Comparison of ENCODE assay signal across 16 mouse cellular contexts in genomic region chr7:121934346-121934745, GRCm38 (mm10). TPM values are rescaled to one million over a fixed set of nuclear protein-coding genes. Genes with fewer than 3 reads are reported as not detected.
DNase-seq lines count a peak whose midpoint lies in the region; ATAC-seq and TF ChIP-seq lines count a peak whose summit lies in the region.
"Had no signal": no experiment of that assay in that cellular context is flagged by ENCODE, and none has a peak within 500 bp of the region (broad histone marks: within the 10 kb centered on the region; RNA-seq: fewer than 3 reads in every experiment).

No protein-coding gene starts in this region.

- ATAC-seq in kidney, postnatal 0 days (replicated peaks; ENCODE audit: low FRiP score, low read depth) = no peak
- ATAC-seq in CD4-positive, CD25-positive, alpha-beta regulatory T cell, adult 4 months = peak; percentile 95
- ATAC-seq: forebrain, postnatal 0 days had no signal

- no peaks in the 10 kb centered on the region for H3K27me3 ChIP-seq in kidney, postnatal 0 days (ENCODE audit: insufficient read depth, low read length)
- H3K27me3 ChIP-seq: CH12.LX; embryonic facial prominence, embryonic 12.5 days; neural tube, embryonic 12.5 days had no signal

- H3K27ac ChIP-seq in kidney, postnatal 0 days = peak overlapping the region; percentile 73
- H3K27ac ChIP-seq: embryonic facial prominence, embryonic 12.5 days; hindbrain, embryonic 14.5 days; neural tube, embryonic 12.5 days had no signal

- peaks cover 13% of the 10 kb centered on the region; the same call in 1 of the 2 replicates for H3K36me3 ChIP-seq in kidney, postnatal 0 days (ENCODE audit: insufficient read depth, low read length)

- WGBS in kidney, postnatal 0 days = 81% methylated on average over 2 of the region's 2 CpGs

- H3K9ac ChIP-seq in kidney, postnatal 0 days (ENCODE audit: low read depth, low read length) = no peak overlapping the region
- H3K9ac ChIP-seq: embryonic facial prominence, embryonic 12.5 days; forebrain, postnatal 0 days; hindbrain, embryonic 14.5 days; neural tube, embryonic 12.5 days had no signal

- H3K9me3 ChIP-seq in kidney, postnatal 0 days (replicated peaks; ENCODE audit: low read length) = no peaks in the 10 kb centered on the region
- H3K9me3 ChIP-seq: embryonic facial prominence, embryonic 12.5 days; neural tube, embryonic 12.5 days had no signal

- no peak overlapping the region for H3K4me3 ChIP-seq in kidney, postnatal 0 days (replicated peaks; ENCODE audit: low read depth, low read length)
- H3K4me3 ChIP-seq: embryonic facial prominence, embryonic 12.5 days; neural tube, embryonic 12.5 days had no signal

- TF ChIP-seq CTCF in kidney, postnatal 0 days (IDR thresholded peaks at IDR 0.05; ENCODE audit: low read depth) = no peak

- no peak overlapping the region for H3K4me2 ChIP-seq in kidney, postnatal 0 days (ENCODE audit: low read length)
- H3K4me2 ChIP-seq: embryonic facial prominence, embryonic 12.5 days; hindbrain, embryonic 14.5 days; neural tube, embryonic 12.5 days had no signal

- no peaks in the 10 kb centered on the region for H3K4me1 ChIP-seq in kidney, postnatal 0 days (replicated peaks; ENCODE audit: insufficient read depth, low read length)

- no peak for DNase-seq in kidney, postnatal 0 days (ENCODE audit: low spot score)
- no peak for DNase-seq in kidney, adult 18-20 months
- DNase-seq in induced T-regulatory cell, adult 2 months (ENCODE audit: low read depth) = peak; percentile 31
- DNase-seq in thymus, postnatal 25 days = peak; percentile 53
- DNase-seq in urinary bladder, postnatal 10 days (ENCODE audit: low spot score) = no peak
- DNase-seq in frontal cortex, postnatal 25 days (ENCODE audit: low spot score in 2 of 2) = no peak
- DNase-seq: adrenal gland, postnatal 14 days; forebrain, postnatal 0 days; gastrocnemius, postnatal 14 days; kidney, adult 11 months; left cerebral cortex, postnatal 4 days had no signal

RNA-seq across cellular contexts. Expression of gene Cog7, which starts 47.2 kb away (rescaled TPM):
- polyA plus RNA-seq in kidney, postnatal 0 days (2015; fragmentation: Nextera tagmentation; extraction: Ambion mirVana) = 11.6 and 14.8 TPM in 2 replicates
- polyA plus RNA-seq in CD4-positive, CD25-positive, alpha-beta regulatory T cell, adult 4 months (2017; shearing (Covaris generic)) = 10 to 100 TPM in 1 of 2 experiments, 1 to 10 TPM in 1; 7.4 to 14.7 TPM

Comparison
In these comparisons a context has a peak if more than half of its experiments do, and no peak if none do; other contexts are left out.
1. DNase-seq: peak in induced T-regulatory cell, adult 2 months (single experiment) and thymus, postnatal 25 days (single experiment); none in kidney, postnatal 0 days (single experiment), kidney, adult 18-20 months (single experiment), urinary bladder, postnatal 10 days (single experiment) and frontal cortex, postnatal 25 days (0 of 2).